Mouse (Mus musculus) cerebellum, postnatal 4 days (tissue): Measurements from ENCODE around the gene Mob3b.

Experiments used
- DNase-seq, 2 experiments: peaks; one replicate each; pipeline ENCODE4 v3.0.0; 2022; ENCODE audit warnings: low spot score in 2 of 2, mixed read lengths in 1 of 2

Gene Mob3b

DNA sequence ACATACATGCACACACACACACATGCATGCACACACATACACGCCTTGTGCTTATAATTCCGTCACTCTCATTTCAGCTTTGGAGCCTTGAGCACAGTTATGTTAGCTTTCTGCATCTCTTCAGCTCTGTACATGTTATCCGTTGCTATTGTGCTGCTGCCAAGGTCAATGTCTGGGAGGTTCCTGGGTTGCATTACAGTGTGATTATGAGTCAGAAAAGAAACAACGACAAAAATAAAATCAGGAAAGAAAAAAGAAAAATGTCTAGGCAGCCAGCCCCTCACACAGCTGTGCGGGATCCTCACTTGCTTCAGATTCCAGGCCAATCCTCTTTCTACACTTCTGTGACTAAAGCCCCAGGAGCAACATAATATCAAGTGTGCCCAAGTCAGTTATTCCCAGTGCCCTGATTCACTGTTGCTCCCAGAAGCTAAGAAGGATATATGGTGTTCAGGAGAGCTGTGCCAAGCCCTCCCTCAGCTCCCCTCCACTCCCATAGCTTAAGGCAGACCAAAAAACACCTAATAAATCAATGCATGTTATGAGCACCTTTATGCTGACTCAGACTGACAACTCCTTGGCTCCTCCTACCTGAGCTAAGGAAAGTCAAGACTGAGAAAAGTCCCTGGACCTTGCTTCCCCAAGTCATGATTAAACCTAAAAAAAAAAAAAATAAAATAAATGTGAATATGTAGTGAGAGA is 152.1 kb downstream of the Mob3b start:
- no peak for DNase-seq

- DNase-seq = no peak
Observed at GRCm38 (mm10) chr4:35004473-35004872, 152.8 kb downstream of the Mob3b start.

- DNase-seq = no peak
Observed at GRCm38 (mm10) chr4:35003550-35004326, 153.5 kb downstream of the Mob3b start.

GRCm38 (mm10) chr4:34996616-34997015 is 160.7 kb downstream of the Mob3b start:
- no peak for DNase-seq

DNA sequence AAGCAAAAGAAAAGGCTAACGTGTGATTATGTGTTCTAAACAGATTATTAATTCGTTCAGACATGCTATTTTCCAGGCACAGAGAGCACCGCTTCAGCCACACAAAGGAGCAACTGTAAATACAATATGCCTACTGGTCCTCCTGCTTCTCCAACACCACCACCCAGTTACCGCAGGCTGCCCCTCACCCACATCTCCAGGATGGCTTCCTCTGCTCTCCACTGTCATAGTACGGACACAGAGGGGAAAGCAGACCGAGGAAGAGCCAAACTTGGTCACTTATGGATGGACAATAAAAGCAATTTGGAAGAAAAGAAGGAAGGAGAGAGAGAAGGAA is 163.7 kb downstream of the Mob3b start:
- DNase-seq = no peak

DNA sequence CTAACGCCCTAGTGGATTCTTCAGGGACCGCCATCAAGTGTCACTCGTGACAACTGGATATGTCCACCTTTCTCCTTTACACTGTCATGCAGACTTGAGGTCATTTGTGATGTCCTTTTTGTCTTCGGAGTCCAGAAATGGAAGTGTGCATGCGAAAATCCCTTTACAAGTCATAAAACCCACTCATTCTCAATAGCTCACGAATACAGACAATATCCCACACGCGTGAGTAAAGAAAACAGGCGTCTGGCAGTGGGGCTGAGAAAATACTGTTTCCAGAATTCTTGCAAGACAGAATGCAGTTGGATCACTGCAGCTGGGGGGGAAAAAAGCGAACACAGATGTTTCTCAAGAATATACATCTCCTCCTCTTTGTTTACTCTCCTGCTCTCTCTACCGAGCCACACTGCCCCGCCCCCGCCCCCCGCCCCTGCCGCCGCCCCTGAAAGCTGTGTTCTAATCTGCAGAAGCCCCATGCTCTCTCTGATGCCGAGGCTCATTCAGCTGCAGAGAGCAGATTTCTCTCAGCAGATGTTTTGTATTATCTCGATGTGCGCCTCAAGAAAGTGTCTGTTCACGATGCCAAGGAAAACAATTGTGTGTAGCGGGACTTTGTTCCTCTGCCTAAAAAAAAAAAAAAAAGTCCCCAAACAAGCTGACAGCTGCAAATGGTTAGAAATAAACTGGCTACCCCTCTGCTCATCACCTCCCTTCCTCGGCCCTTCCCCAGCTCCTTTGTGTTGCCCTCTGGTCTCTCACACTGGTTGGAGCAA is 164.2 kb downstream of the Mob3b start:
- DNase-seq = no peak

- no peak for DNase-seq
Observed at GRCm38 (mm10) chr4:34991891-34992865, 165.1 kb downstream of the Mob3b start.

- DNase-seq = no peak
Observed at GRCm38 (mm10) chr4:34991116-34991515, 166.2 kb downstream of the Mob3b start.

GRCm38 (mm10) chr4:34990659-34991058 is 166.6 kb downstream of the Mob3b start:
- no peak for DNase-seq

DNA sequence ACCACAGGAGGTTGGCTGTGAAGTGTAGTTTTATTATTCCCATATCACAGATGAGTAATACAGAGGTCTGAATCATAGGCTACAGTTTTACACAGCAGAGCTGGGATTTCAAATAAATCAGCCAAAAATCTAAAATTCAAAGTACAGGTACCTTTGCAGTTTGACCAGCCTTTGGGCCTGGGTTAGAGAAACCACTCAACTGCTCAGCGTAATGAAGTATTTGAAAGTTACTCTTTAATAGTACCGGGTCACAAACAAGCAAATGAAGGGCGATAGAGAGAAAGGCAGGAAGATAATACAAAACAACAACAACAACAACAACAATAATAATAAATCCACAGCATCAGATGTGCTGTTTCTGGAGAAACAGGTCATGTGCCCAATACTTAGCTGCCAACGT is 169.7 kb downstream of the Mob3b start:
- no peak for DNase-seq

DNA sequence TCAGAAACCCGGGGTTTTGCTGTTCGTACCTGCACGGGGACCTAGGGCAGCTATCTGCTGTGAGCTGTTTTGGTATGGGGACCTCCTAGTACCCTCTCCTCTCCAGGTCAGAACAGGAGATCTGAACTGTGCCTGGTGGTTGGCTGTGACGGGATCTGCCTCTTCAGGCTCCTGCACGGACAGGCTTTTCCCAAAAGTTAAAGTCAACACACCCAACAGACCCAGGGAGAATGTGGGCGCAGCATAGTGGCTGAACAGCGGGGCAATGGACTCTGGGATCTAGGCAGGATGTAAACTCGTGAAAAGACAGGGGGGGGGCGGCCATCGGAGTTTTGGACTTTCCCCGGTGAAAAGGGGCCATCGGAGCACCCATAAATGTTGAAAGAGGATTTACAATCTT is 170.2 kb downstream of the Mob3b start:
- DNase-seq = no peak

- no peak for DNase-seq
Observed at GRCm38 (mm10) chr4:34986647-34987046, 170.6 kb downstream of the Mob3b start.

DNA sequence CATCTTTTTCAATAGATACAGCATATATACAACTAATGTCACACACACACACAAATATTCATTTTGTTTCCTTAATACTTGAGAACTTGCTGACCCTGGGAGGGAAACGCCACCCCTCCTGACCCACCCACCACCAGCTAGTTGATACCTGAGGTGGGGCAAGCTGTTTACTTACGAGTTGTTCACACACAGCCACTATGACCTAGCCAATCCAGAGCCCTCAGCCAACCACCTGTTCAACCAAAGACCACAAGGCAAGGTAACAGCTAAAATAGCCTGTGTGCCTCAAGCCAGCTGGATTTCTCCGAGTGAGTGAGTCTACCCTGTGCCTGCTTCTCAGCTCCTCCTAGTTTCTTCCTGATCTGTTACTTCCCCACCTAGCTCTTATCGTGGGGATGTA is 172.9 kb downstream of the Mob3b start:
- no peak for DNase-seq

DNA sequence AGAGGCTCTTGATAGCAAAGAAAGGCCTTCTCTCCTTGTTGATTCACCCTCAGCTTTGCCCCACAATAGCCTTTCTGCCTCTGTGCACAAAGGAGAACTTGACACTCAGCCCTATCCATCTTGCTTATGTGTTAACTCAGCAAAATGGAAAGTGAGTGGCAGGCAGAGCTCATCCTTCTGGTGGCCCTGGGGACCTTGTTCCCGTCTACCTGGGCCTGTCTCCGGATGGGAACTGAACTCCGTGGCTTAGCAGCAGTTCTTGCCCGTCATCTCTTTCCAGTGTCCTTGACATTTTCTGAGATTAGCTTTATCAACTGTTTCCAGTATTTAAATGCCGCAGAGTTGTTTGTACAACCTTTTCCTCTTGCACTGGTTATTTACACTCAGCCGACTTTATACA is 173.8 kb downstream of the Mob3b start:
- DNase-seq = no peak

DNA sequence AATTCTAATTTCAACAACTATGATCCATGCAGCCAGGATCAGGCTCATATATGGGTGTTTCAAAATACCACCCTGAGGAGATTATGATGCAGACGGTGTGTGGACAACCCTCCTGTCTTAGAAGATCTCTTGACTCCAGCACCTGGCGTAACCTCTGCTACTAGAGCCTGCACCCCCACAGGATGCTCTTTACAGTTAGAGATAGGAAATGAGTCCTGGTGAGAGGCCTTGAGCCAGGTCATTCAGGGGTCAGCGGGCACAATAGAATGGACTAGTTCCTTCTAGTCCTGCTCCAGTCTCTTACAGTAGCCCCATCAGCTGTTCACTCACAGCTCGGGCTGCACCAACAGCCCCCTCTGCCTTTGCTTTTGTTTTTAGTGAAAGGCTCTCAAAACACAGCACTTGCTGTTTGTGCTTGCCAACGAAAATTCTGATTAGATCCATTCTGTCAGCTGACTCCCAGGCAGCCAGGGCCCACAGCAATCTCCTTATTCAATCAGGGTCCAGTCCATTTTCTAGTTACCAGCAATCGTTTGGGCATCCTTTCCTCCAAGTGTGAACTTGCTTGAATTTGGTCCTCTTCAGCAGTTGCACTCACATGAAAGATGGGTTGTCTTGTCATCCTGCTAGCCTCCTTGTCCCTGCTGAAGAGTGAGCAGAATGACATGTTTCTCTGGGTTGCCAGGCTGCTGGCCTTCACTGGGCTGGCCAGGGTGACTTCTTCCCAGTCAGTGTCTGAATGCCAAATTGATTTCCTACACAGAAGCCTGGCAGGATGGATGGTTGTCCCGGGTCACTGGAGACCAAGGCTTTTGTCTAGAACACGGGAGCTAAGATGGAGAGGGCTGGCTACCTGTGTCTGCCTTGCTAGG is 175.7 kb downstream of the Mob3b start:
- DNase-seq = no peak

DNA sequence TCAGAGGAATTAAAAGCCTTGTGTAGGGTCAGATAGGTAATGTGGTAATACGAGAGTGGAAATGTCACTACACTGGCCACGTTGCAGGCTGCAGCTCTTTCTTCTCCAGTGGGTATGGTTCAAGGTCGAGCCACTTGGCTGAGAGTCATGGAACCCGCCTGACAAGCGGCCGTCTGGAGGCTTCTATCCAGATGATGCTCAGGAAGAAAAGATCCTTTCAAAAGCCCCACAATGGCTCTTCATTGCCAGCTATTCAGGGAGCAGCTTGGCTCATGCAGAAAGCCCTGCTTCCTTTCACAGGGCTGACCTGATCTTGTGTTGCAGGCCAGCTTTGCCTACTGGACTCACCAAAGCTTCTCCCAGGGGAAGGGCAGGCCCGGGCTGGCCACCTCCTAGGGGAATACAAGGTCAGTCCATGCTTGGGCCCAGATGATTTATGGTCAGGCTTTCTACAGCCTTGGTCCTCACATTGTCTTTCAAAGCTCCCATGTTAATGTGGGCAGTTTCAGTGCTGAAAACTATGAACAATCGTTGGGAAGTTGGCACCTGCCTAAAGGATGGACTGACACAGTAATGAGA is 176.7 kb downstream of the Mob3b start:
- no peak for DNase-seq

DNA sequence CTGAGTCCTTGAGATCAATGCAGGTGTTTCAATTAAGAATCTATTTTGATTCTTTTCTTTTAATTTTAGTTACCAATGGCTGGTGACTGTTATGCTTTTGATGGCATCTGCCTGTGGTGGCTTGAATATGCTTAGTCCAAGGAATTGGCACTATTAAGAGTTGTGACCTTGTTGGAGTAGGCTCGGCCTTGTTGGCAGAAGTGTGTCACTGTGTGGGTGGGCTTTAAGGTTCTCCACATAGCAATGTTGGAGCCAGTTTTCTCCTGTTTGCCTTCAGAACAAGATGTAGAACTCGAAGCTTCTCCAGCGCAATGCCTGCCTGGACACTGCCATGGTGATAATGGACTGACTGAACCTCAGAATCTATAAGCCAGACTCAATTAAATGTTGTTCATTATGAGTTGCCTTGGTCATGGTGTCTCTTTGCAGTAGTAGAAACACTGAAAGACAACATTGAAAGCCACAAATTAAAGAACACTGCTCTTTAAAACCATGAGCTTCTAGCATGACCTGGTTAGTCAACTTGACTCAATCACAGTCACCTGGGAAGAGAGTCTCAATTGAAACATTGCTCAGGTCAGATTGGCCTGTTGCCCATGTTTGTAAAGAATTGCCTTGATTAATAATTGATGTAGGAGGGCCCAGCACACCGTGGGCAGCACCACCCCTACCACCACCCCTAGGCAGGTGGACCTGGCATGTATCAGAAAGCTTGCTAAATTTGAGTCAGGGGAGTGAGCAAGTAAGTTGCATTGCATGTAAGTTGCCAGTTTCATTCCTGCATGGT is 180.2 kb downstream of the Mob3b start:
- DNase-seq = no peak

GRCm38 (mm10) chr4:34976331-34976778 is 180.9 kb downstream of the Mob3b start:
- DNase-seq = peak in 1 of 2 experiments; percentile 81

GRCm38 (mm10) chr4:34974795-34975194 is 182.5 kb downstream of the Mob3b start:
- no peak for DNase-seq
